Mouse (Mus musculus) layer of hippocampus, adult 2 months (tissue): ENCODE measurements around the gene Nphp3. TPM values are rescaled to one million over a fixed set of nuclear protein-coding genes. Genes with fewer than 3 reads are reported as not detected.

Source experiments
- DNase-seq, 2 experiments: peaks; one replicate each; pipeline ENCODE4 v3.0.0; 2022; ENCODE audit warnings: low spot score in 2 of 2
- H3K27ac ChIP-seq: fragments of 200-600 bp; 2 replicates; pipeline ENCODE4 v1.8.1; 2022
- H3K4me3 ChIP-seq: fragments of 200-600 bp; 2 replicates; pipeline ENCODE4 v1.8.1; 2022; ENCODE audit warnings: mild to moderate bottlenecking
- CTCF ChIP-seq: fragments of 200-600 bp; conservative IDR thresholded peaks from 2 replicates; pipeline ENCODE4 v1.8.1; 2022; ENCODE audit warnings: antibody characterized with exemption, mild to moderate bottlenecking, moderate library complexity
- total RNA-seq, 2 experiments: library from RNA; stranded (reverse); gene quantifications; 2 replicates each; pipeline ENCODE4 v1.2.3; 2021

The Nphp3 gene
- total RNA-seq, 2 experiments from 2014 or later: 7.1 to 7.5 TPM

GRCm38 (mm10) chr9:104038266-104038665, 35.9 kb downstream of the Nphp3 start:
- no peak for TF ChIP-seq CTCF

GRCm38 (mm10) chr9:104039031-104039695, 36.8 kb downstream of the Nphp3 start:
- no peak for DNase-seq
- no peak for TF ChIP-seq CTCF
- no peak overlapping the region for H3K4me3 ChIP-seq
- H3K27ac ChIP-seq: no peak overlapping the region

More at GRCm38 (mm10) chr9:104038266-104038665, 35.9 kb downstream of the Nphp3 start:
- Histone ChIP-seq H3K27ac (no peak overlapping the region), H3K4me3 (no peak overlapping the region)
- DNase-seq: no peak

- TF ChIP-seq CTCF: no peak
- no peak overlapping the region for H3K27ac ChIP-seq
- DNase-seq: no peak
- no peak overlapping the region for H3K4me3 ChIP-seq
Observed at GRCm38 (mm10) chr9:104039742-104040141, 37.4 kb downstream of the Nphp3 start.

- no peak within 1 kb of the TSS for H3K27ac ChIP-seq
- TF ChIP-seq CTCF: no peak
- no peak for DNase-seq
- H3K4me3 ChIP-seq: no peak within 1 kb of the TSS
Observed at GRCm38 (mm10) chr9:104040362-104040761, 38.0 kb downstream of the Nphp3 start, which contains the start of gene Gm28305. Gene Gm28305 (plus strand): TSS chr9:104040662.

GRCm38 (mm10) chr9:104043676-104044075, 41.3 kb downstream of the Nphp3 start:
- no peak overlapping the region for H3K4me3 ChIP-seq
- H3K27ac ChIP-seq: no peak overlapping the region
- TF ChIP-seq CTCF: no peak
- DNase-seq: no peak

- TF ChIP-seq CTCF: no peak
Observed at GRCm38 (mm10) chr9:104051028-104051427, 48.7 kb downstream of the Nphp3 start.

GRCm38 (mm10) chr9:104062430-104063243, 60.3 kb downstream of the Nphp3 start, which contains the start of gene Uba5:
Gene Uba5 (minus strand): TSS chr9:104063134.
- peak; percentile 47 to 66 for DNase-seq
- Histone ChIP-seq H3K4me3 (peak within 1 kb of the TSS; percentile 73), H3K27ac (peak within 1 kb of the TSS; percentile 98)
- TF ChIP-seq CTCF: no peak

More at GRCm38 (mm10) chr9:104051028-104051427, 48.7 kb downstream of the Nphp3 start:
- no peak for DNase-seq
- H3K4me3 ChIP-seq: no peak overlapping the region
- H3K27ac ChIP-seq: no peak overlapping the region

GRCm38 (mm10) chr9:104063244-104063961, 61.1 kb downstream of the Nphp3 start, which contains the start of gene Acad11:
Gene Acad11 (plus strand): TSS chr9:104063377.
- Histone ChIP-seq H3K4me3 (peak within 1 kb of the TSS; percentile 73), H3K27ac (peak within 1 kb of the TSS; percentile 98)
- DNase-seq: peak; percentile 79 to 82
- no peak for TF ChIP-seq CTCF

GRCm38 (mm10) chr9:104064571-104064970, 62.2 kb downstream of the Nphp3 start:
- DNase-seq: no peak
- Histone ChIP-seq H3K4me3 (no peak overlapping the region; the same call in 1 of the 2 replicates), H3K27ac (no peak overlapping the region)
- TF ChIP-seq CTCF: no peak

- no peak overlapping the region for H3K4me3 ChIP-seq
- no peak for TF ChIP-seq CTCF
- no peak overlapping the region for H3K27ac ChIP-seq
- DNase-seq: no peak
Observed at GRCm38 (mm10) chr9:104070241-104070640, 67.9 kb downstream of the Nphp3 start.

GRCm38 (mm10) chr9:104070863-104071604, 68.7 kb downstream of the Nphp3 start:
- DNase-seq: no peak
- no peak overlapping the region for H3K4me3 ChIP-seq

GRCm38 (mm10) chr9:104075808-104076207, 73.5 kb downstream of the Nphp3 start:
- no peak for DNase-seq
- H3K4me3 ChIP-seq: no peak overlapping the region
- H3K27ac ChIP-seq: no peak overlapping the region
- TF ChIP-seq CTCF: peak; percentile 84

More at GRCm38 (mm10) chr9:104070863-104071604, 68.7 kb downstream of the Nphp3 start:
- H3K27ac ChIP-seq: no peak overlapping the region
- no peak for TF ChIP-seq CTCF
